ENCODE assay signal across 8 mouse cellular contexts in genomic region chr14:122982571-122983225, GRCm38 (mm10). TPM values are rescaled to one million over a fixed set of nuclear protein-coding genes. Genes with fewer than 3 reads are reported as not detected.
DNase-seq lines count a peak whose midpoint lies in the region; ATAC-seq and TF ChIP-seq lines count a peak whose summit lies in the region.

No protein-coding gene starts in this region.

- WGBS in lung, postnatal 0 days = 1% methylated on average over 39 of the region's 63 CpGs

- peak overlapping the region; percentile 28; the same call in 1 of the 2 replicates for H3K27ac ChIP-seq in lung, postnatal 0 days (ENCODE audit: low read length)

- peaks cover 12% of the 10 kb centered on the region; the same call in 1 of the 2 replicates for H3K27me3 ChIP-seq in lung, postnatal 0 days (replicated peaks; ENCODE audit: insufficient read depth, low read length)

- H3K36me3 ChIP-seq in lung, postnatal 0 days (ENCODE audit: insufficient read depth, low read length) = no peaks in the 10 kb centered on the region

- no peak for TF ChIP-seq EP300 in lung, postnatal 0 days (IDR thresholded peaks at IDR 0.05)

- no peak for TF ChIP-seq CTCF in lung, postnatal 0 days (IDR thresholded peaks at IDR 0.05)

- ATAC-seq in frontal cortex, adult (ENCODE audit: low TSS enrichment) = peak; percentile 65
- ATAC-seq in lung, postnatal 0 days = peak; percentile 86
- ATAC-seq in monocyte, adult 5-6 weeks (replicated peaks; ENCODE audit: insufficient number of reproducible peaks, low FRiP score, low TSS enrichment, poor library complexity, severe bottlenecking) = no peak

- H3K4me3 ChIP-seq in lung, postnatal 0 days (ENCODE audit: low read depth, low read length) = peak overlapping the region; percentile 46

- H3K9ac ChIP-seq in lung, postnatal 0 days (replicated peaks; ENCODE audit: low read depth) = peak overlapping the region; percentile 39

- H3K4me1 ChIP-seq in lung, postnatal 0 days (ENCODE audit: insufficient read depth, low read depth, low read length) = no peaks in the 10 kb centered on the region

- no peaks in the 10 kb centered on the region for H3K9me3 ChIP-seq in lung, postnatal 0 days (ENCODE audit: low read length)

- peak overlapping the region; percentile 94 for H3K4me2 ChIP-seq in lung, postnatal 0 days (replicated peaks; ENCODE audit: low read depth, low read length)

- peak; percentile 13 for DNase-seq in WW6 (ENCODE audit: low read depth, low spot score)
- peak; percentile 94 for DNase-seq in cerebellum, adult 11-12 months
- peak; percentile 81 for DNase-seq in heart, postnatal 4 days
- DNase-seq in layer of hippocampus, adult 8-10 months (ENCODE audit: low spot score in 2 of 2) = peak; percentile 33 to 51
- DNase-seq in lung, postnatal 0 days (ENCODE audit: low spot score) = peak; percentile 68
- DNase-seq in ovary, postnatal 36 days (ENCODE audit: low spot score) = peak; percentile 75

RNA-seq across cellular contexts. Expression of gene Tmtc4, which starts 1.1 kb away (rescaled TPM):
- total RNA-seq in heart, postnatal 4 days (2021) = 10 to 100 TPM; 27.1 to 27.7 TPM
- 10 to 100 TPM; 17.9 to 33.1 (median 26.4) TPM for total RNA-seq in layer of hippocampus, adult 8-10 months (2022)
- 6.2 and 10.7 TPM in 2 replicates for polyA plus RNA-seq in lung, postnatal 0 days (2015; fragmentation: Nextera tagmentation; extraction: Ambion mirVana)
- 2.9 to 9.5 TPM (median 8.0 TPM) in 3 replicates for total RNA-seq in monocyte, adult 5-6 weeks (2017)

Comparison
In these comparisons a context has a peak if more than half of its experiments do, and no peak if none do; other contexts are left out.
1. DNase-seq: peak in every context shown above with its lines; median percentile 94 in cerebellum, adult 11-12 months; 81 in heart, postnatal 4 days; 75 in ovary, postnatal 36 days; 68 in lung, postnatal 0 days; 42 in layer of hippocampus, adult 8-10 months; 13 in WW6.